Mouse (Mus musculus): ENCODE results near the gene Lrmda. TPM values are rescaled to one million over a fixed set of nuclear protein-coding genes. Genes with fewer than 3 reads are reported as not detected.
A peak's percentile ranks its signal among the peaks of the same experiment; 100 is the strongest.

The Lrmda gene
- total and polyA plus RNA-seq, 3 experiments, result 5.1 to 5.9 TPM; not detected in 1

- H3K79me2 ChIP-seq (ENCODE audit: control insufficient read depth, insufficient read depth, low read length, poor library complexity), result no peaks in the 10 kb centered on the region
- peaks cover 3 to 12% of the 10 kb centered on the region in 2 experiments; a peak in 2 of 4 replicates for H3K4me1 ChIP-seq (ENCODE audit: control insufficient read depth in 1 of 2, insufficient read depth in 2 of 2, low read length in 2 of 2)
- no peaks in the 10 kb centered on the region for H3K27me3 ChIP-seq (ENCODE audit: control insufficient read depth in 1 of 2, insufficient read depth in 2 of 2, low read length in 2 of 2)
- H3K4me3 ChIP-seq (ENCODE audit: control insufficient read depth in 1 of 2, insufficient read depth in 1 of 2, low read depth in 2 of 2, low read length in 2 of 2), result no peak overlapping the region
- TF ChIP-seq E2F4 (IDR thresholded peaks at IDR 0.05; ENCODE audit: borderline replicate concordance, low read depth, low read length) (no peak), MYB (IDR thresholded peaks at IDR 0.05; ENCODE audit: low read depth, low read length) (no peak), MAZ (IDR thresholded peaks at IDR 0.05; ENCODE audit: low read depth, low read length) (no peak), ELF1 (IDR thresholded peaks at IDR 0.05; ENCODE audit: low read depth, low read length) (peak; percentile 53), MYC (IDR thresholded peaks at IDR 0.05; ENCODE audit: low read depth, low read length) (peak; percentile 69; the same call in 1 of the 2 replicates), TCF12 (IDR thresholded peaks at IDR 0.05; ENCODE audit: low read depth, low read length) (peak; percentile 90), USF1 (IDR thresholded peaks at IDR 0.05; ENCODE audit: low read depth, low read length) (peak; percentile 86), TAL1 (IDR thresholded peaks at IDR 0.05; ENCODE audit: low read length) (peak; percentile 86), SIN3A (IDR thresholded peaks at IDR 0.05; ENCODE audit: low read length) (peak; percentile 92), MAFK (IDR thresholded peaks at IDR 0.05; ENCODE audit: borderline replicate concordance, low read depth, low read length) (no peak), MAX (IDR thresholded peaks at IDR 0.05; ENCODE audit: low read length) (peak; percentile 78), HCFC1 (IDR thresholded peaks at IDR 0.05; ENCODE audit: low read depth, low read length) (no peak), CTCF (IDR thresholded peaks at IDR 0.05 in 2 of 3, conservative IDR thresholded peaks at IDR 0.05 in 1 of 3; ENCODE audit: control insufficient read depth in 1 of 3, insufficient read depth in 1 of 3, low read depth in 2 of 3, low read length in 3 of 3, poor library complexity in 1 of 3, severe bottlenecking in 1 of 3) (no peak), GATA1 (IDR thresholded peaks at IDR 0.05; ENCODE audit: low read depth, low read length) (peak; percentile 84), BHLHE40 (IDR thresholded peaks at IDR 0.05; ENCODE audit: borderline replicate concordance, low read depth, low read length) (no peak), EP300 (IDR thresholded peaks at IDR 0.05; ENCODE audit: low read depth in 1 of 2, low read length in 2 of 2) (peak; percentile 74 to 81), MXI1 (IDR thresholded peaks at IDR 0.05; ENCODE audit: low read depth, low read length) (peak; percentile 83), ETS1 (IDR thresholded peaks at IDR 0.05; ENCODE audit: low read depth, low read length) (peak; percentile 100), SMC3 (IDR thresholded peaks at IDR 0.05; ENCODE audit: low read depth, low read length) (no peak)
- peak overlapping the region; percentile 36 for H3K27ac ChIP-seq (ENCODE audit: control insufficient read depth, low read depth, low read length)
- H3K9ac ChIP-seq (ENCODE audit: control insufficient read depth, low read depth, low read length, poor library complexity, severe bottlenecking), result no peak overlapping the region
- H3K36me3 ChIP-seq (ENCODE audit: control insufficient read depth in 1 of 2, insufficient read depth in 2 of 2, low read length in 2 of 2), result peaks cover 0 to 12% of the 10 kb centered on the region in 2 experiments; a peak in 2 of 4 replicates
- H3K9me3 ChIP-seq (replicated peaks; ENCODE audit: insufficient read depth, low read length), result no peaks in the 10 kb centered on the region
- peak; percentile 83 for DNase-seq (ENCODE audit: low read depth, low spot score)
These were observed 740.2 kb downstream of the Lrmda start for GRCm38 (mm10) chr14:22759673-22760072.

DNA sequence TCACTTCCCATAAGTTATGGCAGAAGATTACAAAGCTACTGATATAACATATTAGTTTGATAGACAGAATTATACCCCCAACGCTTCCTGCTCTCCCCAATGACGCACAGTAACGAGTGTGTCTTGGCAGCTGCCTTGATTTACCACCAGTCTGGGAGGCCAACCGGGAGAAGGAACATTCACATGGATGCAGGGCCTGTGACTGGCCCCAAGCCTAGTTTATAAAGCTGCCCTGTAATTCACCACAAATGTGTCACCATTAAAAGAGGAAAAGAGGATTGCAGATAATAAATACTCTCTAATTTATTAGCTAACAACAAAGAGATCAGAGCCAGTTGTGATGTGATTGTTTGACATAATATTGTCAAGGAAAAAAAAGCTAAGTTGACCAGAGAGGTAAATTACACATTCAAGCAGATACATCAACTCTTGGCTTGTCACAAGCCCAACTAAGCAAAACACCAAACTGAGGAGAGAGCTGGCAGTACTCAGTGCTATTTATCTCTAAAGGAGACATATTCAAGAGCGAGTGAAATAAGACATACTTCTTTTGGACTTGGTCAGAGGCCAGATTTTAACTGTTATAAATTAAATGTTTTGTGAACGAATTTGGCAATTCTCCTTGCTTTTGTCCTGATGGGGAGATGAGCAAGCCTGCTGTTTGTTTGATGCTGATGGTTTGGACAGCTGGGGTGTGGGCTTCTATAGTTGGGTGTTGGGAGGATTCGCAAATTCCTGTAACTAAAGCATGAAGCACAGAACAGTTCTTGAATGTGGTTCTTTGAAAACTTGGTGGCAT is 740.9 kb downstream of the Lrmda start:
- peaks cover 0 to 12% of the 10 kb centered on the region in 2 experiments; a peak in 2 of 4 replicates for H3K36me3 ChIP-seq (ENCODE audit: control insufficient read depth in 1 of 2, insufficient read depth in 2 of 2, low read length in 2 of 2)
- no peaks in the 10 kb centered on the region for H3K9me3 ChIP-seq (replicated peaks; ENCODE audit: insufficient read depth, low read length)
- no peaks in the 10 kb centered on the region for H3K27me3 ChIP-seq (ENCODE audit: control insufficient read depth in 1 of 2, insufficient read depth in 2 of 2, low read length in 2 of 2)
- peaks cover 3 to 12% of the 10 kb centered on the region in 2 experiments; a peak in 2 of 4 replicates for H3K4me1 ChIP-seq (ENCODE audit: control insufficient read depth in 1 of 2, insufficient read depth in 2 of 2, low read length in 2 of 2)
- no peak overlapping the region for H3K4me3 ChIP-seq (ENCODE audit: control insufficient read depth in 1 of 2, insufficient read depth in 1 of 2, low read depth in 2 of 2, low read length in 2 of 2)
- no peak overlapping the region for H3K9ac ChIP-seq (ENCODE audit: control insufficient read depth, low read depth, low read length, poor library complexity, severe bottlenecking)
- H3K27ac ChIP-seq (ENCODE audit: control insufficient read depth, low read depth, low read length), result peak overlapping the region; percentile 29
- H3K79me2 ChIP-seq (ENCODE audit: control insufficient read depth, insufficient read depth, low read length, poor library complexity), result no peaks in the 10 kb centered on the region
- TF ChIP-seq MYB (IDR thresholded peaks at IDR 0.05; ENCODE audit: low read depth, low read length) (no peak), MAFK (IDR thresholded peaks at IDR 0.05; ENCODE audit: borderline replicate concordance, low read depth, low read length) (no peak), SMC3 (IDR thresholded peaks at IDR 0.05; ENCODE audit: low read depth, low read length) (no peak), BHLHE40 (IDR thresholded peaks at IDR 0.05; ENCODE audit: borderline replicate concordance, low read depth, low read length) (no peak), GATA1 (IDR thresholded peaks at IDR 0.05; ENCODE audit: low read depth, low read length) (no peak), ETS1 (IDR thresholded peaks at IDR 0.05; ENCODE audit: low read depth, low read length) (no peak), NRF1 (IDR thresholded peaks at IDR 0.05; ENCODE audit: insufficient read depth, low read depth, low read length, poor library complexity, severe bottlenecking) (no peak), MAX (IDR thresholded peaks at IDR 0.05; ENCODE audit: low read length) (no peak)
- DNase-seq (ENCODE audit: low read depth, low spot score), result no peak
